Mouse (Mus musculus) lung, embryonic 16.5 days (tissue): ENCODE results near the gene Flywch1. TPM values are rescaled to one million over a fixed set of nuclear protein-coding genes. Genes with fewer than 3 reads are reported as not detected.

ENCODE experiments used
- ATAC-seq: fragments of 200-750 bp; cut with Nextera tagmentation; 2 replicates; pipeline ENCODE4 v1.8.0; 2017; ENCODE audit warnings: low read depth, mild to moderate bottlenecking, moderate library complexity
- H3K27ac ChIP-seq: fragments of 300-500 bp; sonication (generic); 2 replicates; pipeline ENCODE4 v1.5.1; 2014; ENCODE audit warnings: mild to moderate bottlenecking, control low read depth, low read length
- H3K27me3 ChIP-seq: fragments of 300-500 bp; sonication (generic); 2 replicates; pipeline ENCODE4 v1.6.1; 2014; ENCODE audit warnings: low read depth, low read length, mixed read lengths; ENCODE audit not compliant: control insufficient read depth, insufficient read depth
- H3K36me3 ChIP-seq: fragments of 300-500 bp; sonication (generic); 2 replicates; pipeline ENCODE4 v1.6.1; 2014; ENCODE audit warnings: low read length; ENCODE audit not compliant: control insufficient read depth, insufficient read depth
- H3K4me1 ChIP-seq: fragments of 300-500 bp; sonication (generic); replicated peaks from 2 replicates; pipeline ENCODE4 v1.6.1; 2014; ENCODE audit warnings: low read length, mixed read lengths; ENCODE audit not compliant: control insufficient read depth, insufficient read depth
- H3K4me2 ChIP-seq: fragments of 300-500 bp; sonication (generic); 2 replicates; pipeline ENCODE4 v1.6.1; 2014; ENCODE audit warnings: low read depth, low read length, control low read depth
- H3K4me3 ChIP-seq: fragments of 300-500 bp; sonication (generic); 2 replicates; pipeline ENCODE4 v1.5.1; 2014; ENCODE audit warnings: mild to moderate bottlenecking, low read length, control low read depth
- H3K9ac ChIP-seq: fragments of 300-500 bp; sonication (generic); 2 replicates; pipeline ENCODE4 v1.6.1; 2014; ENCODE audit warnings: low read length, control low read depth
- H3K9me3 ChIP-seq: fragments of 300-500 bp; sonication (generic); 2 replicates; pipeline ENCODE4 v1.6.1; 2016; ENCODE audit warnings: low read length; ENCODE audit not compliant: control insufficient read depth
- WGBS: fragments of 180-500 bp; shearing (Covaris S2); extraction: QIAGEN DNeasy Blood & Tissue Kit; methylation state at CpG from one replicate; pipeline ENCODE4 v1.1.7; 2014; 5-methylcytosine and 5-hydroxymethylcytosine counted together
- polyA plus RNA-seq: library from polyadenylated mRNA; unstranded; fragments of >200 nt; fragmentation: Nextera tagmentation; extraction: Ambion mirVana; gene quantifications from 2 replicates; pipeline ENCODE4 v1.2.1, GENCODE M21; 2015

The Flywch1 gene
- polyA plus RNA-seq, 1 experiment from 2014 or later, result 65.2 TPM

DNA sequence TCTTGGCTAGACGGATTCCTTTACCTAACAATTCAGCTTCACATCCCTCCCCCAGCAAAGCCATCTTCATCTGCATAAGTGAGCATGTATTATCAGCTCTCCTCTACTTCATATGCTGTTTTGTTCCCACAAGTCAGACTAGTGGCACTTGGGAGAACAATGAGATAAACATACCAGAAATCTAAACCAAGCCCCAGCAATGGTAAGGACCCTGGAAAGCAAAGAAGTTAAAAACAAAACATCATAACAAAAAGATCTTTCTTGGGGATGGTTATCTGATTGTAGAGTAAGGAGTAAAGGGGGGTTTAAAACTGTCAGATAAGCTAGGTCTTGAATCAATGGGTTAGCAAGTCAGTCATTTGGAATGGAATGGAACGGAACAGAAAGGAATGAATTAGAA lies 909 bp downstream of the Flywch1 start:
- H3K36me3 ChIP-seq, result peaks cover 3% of the 10 kb centered on the region; the same call in 1 of the 2 replicates
- no peaks in the 10 kb centered on the region for H3K9me3 ChIP-seq
- H3K27ac ChIP-seq, result no peak overlapping the region
- peak overlapping the region; percentile 90 for H3K4me2 ChIP-seq
- H3K27me3 ChIP-seq, result no peaks in the 10 kb centered on the region
- WGBS, result 29% methylated on average over 2 of the region's 2 CpGs
- no peak for ATAC-seq
- H3K4me3 ChIP-seq, result peak overlapping the region; percentile 97
- H3K4me1 ChIP-seq, result peaks cover 7% of the 10 kb centered on the region
- H3K9ac ChIP-seq, result peak overlapping the region; percentile 97

- 90% methylated on average over 11 of the region's 11 CpGs for WGBS
- Histone ChIP-seq H3K9ac (no peak overlapping the region), H3K9me3 (no peaks in the 10 kb centered on the region), H3K36me3 (peaks cover 22% of the 10 kb centered on the region), H3K4me1 (no peaks in the 10 kb centered on the region), H3K27me3 (no peaks in the 10 kb centered on the region), H3K27ac (no peak overlapping the region), H3K4me3 (no peak overlapping the region), H3K4me2 (no peak overlapping the region)
- no peak for ATAC-seq
These were observed 8.4 kb downstream of the Flywch1 start for GRCm38 (mm10) chr17:23762976-23763375.

GRCm38 (mm10) chr17:23761155-23761554 lies 10.2 kb downstream of the Flywch1 start:
- 97% methylated on average over 3 of the region's 3 CpGs for WGBS
- no peaks in the 10 kb centered on the region for H3K9me3 ChIP-seq
- no peak for ATAC-seq
- no peak overlapping the region for H3K9ac ChIP-seq
- H3K27ac ChIP-seq, result no peak overlapping the region
- H3K4me2 ChIP-seq, result no peak overlapping the region
- H3K27me3 ChIP-seq, result no peaks in the 10 kb centered on the region
- no peaks in the 10 kb centered on the region for H3K4me1 ChIP-seq
- peaks cover 28% of the 10 kb centered on the region for H3K36me3 ChIP-seq
- H3K4me3 ChIP-seq, result no peak overlapping the region

DNA sequence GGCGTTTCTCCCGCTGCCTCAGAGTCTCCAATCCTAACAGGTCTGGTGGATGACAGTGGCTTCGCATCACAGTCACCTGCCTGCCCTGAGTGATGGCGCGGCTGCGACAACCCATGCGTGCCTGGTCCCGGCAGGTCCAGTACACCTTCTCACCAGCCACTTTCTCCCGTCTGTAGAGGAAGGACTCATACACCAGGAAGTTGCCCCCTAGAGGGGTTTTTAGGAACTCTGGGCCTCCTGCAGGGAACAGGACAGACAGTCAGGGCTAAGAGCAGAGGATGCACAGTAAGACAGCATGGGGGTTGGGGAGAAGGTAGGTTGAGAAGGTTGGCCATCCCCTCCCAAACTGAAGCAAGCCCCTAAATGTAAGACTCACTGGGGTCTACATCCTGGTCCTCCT lies 11.2 kb downstream of the Flywch1 start:
- no peak overlapping the region for H3K9ac ChIP-seq
- H3K36me3 ChIP-seq, result peaks cover 30% of the 10 kb centered on the region
- WGBS, result 92% methylated on average over 9 of the region's 9 CpGs
- H3K4me1 ChIP-seq, result no peaks in the 10 kb centered on the region
- H3K27ac ChIP-seq, result no peak overlapping the region
- H3K4me2 ChIP-seq, result no peak overlapping the region
- no peaks in the 10 kb centered on the region for H3K9me3 ChIP-seq
- no peaks in the 10 kb centered on the region for H3K27me3 ChIP-seq
- H3K4me3 ChIP-seq, result no peak overlapping the region
- no peak for ATAC-seq

DNA sequence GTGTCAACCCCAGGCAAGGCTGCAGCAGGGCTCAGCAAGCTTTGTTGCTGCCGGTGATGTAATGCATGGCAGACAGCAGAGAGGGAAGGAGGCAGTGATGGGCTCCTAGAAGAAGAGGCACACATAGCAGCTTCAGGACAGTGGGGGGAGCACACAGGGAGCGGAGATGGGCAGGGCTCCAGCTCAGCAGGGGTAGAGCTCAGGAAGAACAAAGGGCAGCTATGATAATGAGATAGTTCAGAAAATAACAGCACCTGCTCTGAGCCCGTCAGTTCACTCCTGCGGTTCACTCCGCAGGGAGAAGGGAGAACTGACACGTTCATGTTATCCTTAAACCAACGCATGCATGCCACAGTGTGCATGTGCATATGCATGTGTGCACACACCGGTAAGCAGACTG lies 12.6 kb downstream of the Flywch1 start:
- peaks cover 30% of the 10 kb centered on the region for H3K36me3 ChIP-seq
- WGBS, result 87% methylated on average over 8 of the region's 8 CpGs

GRCm38 (mm10) chr17:23757581-23757980 lies 13.8 kb downstream of the Flywch1 start:
- Histone ChIP-seq H3K36me3 (peaks cover 37% of the 10 kb centered on the region), H3K27ac (no peak overlapping the region), H3K4me3 (no peak overlapping the region), H3K4me2 (no peak overlapping the region), H3K27me3 (no peaks in the 10 kb centered on the region), H3K4me1 (no peaks in the 10 kb centered on the region), H3K9ac (no peak overlapping the region), H3K9me3 (no peaks in the 10 kb centered on the region)
- WGBS, result 91% methylated on average over 9 of the region's 9 CpGs
- no peak for ATAC-seq

More for the DNA sequence above, 12.6 kb downstream of the Flywch1 start:
- no peaks in the 10 kb centered on the region for H3K4me1 ChIP-seq
- no peak overlapping the region for H3K9ac ChIP-seq
- no peaks in the 10 kb centered on the region for H3K9me3 ChIP-seq
- no peak for ATAC-seq
- H3K27me3 ChIP-seq, result no peaks in the 10 kb centered on the region
- no peak overlapping the region for H3K27ac ChIP-seq
- no peak overlapping the region for H3K4me2 ChIP-seq
- H3K4me3 ChIP-seq, result no peak overlapping the region

GRCm38 (mm10) chr17:23755689-23756088 lies 15.7 kb downstream of the Flywch1 start:
- peak; percentile 70; the same call in 1 of the 2 replicates for ATAC-seq
- no peaks in the 10 kb centered on the region for H3K4me1 ChIP-seq
- H3K36me3 ChIP-seq, result peaks cover 34% of the 10 kb centered on the region
- WGBS, result 83% methylated on average over 13 of the region's 13 CpGs
- peak overlapping the region; percentile 9; the same call in 1 of the 2 replicates for H3K4me2 ChIP-seq
- no peak overlapping the region for H3K4me3 ChIP-seq
- no peaks in the 10 kb centered on the region for H3K27me3 ChIP-seq
- H3K27ac ChIP-seq, result peak overlapping the region; percentile 34
- H3K9ac ChIP-seq, result 0 out of 2 replicates have a peak overlapping the region, but pooled peaks have one; percentile 34
- no peaks in the 10 kb centered on the region for H3K9me3 ChIP-seq

GRCm38 (mm10) chr17:23749400-23750191 lies 21.8 kb downstream of the Flywch1 start:
- Histone ChIP-seq H3K27ac (0 out of 2 replicates have a peak overlapping the region, but pooled peaks have one; percentile 9), H3K9ac (peak overlapping the region; percentile 47), H3K4me3 (peak overlapping the region; percentile 35), H3K4me1 (peaks cover 14% of the 10 kb centered on the region), H3K27me3 (peaks cover 36% of the 10 kb centered on the region), H3K4me2 (peak overlapping the region; percentile 43), H3K36me3 (peaks cover 10% of the 10 kb centered on the region), H3K9me3 (no peaks in the 10 kb centered on the region)
- ATAC-seq, result no peak
- 82% methylated on average over 11 of the region's 11 CpGs for WGBS

DNA sequence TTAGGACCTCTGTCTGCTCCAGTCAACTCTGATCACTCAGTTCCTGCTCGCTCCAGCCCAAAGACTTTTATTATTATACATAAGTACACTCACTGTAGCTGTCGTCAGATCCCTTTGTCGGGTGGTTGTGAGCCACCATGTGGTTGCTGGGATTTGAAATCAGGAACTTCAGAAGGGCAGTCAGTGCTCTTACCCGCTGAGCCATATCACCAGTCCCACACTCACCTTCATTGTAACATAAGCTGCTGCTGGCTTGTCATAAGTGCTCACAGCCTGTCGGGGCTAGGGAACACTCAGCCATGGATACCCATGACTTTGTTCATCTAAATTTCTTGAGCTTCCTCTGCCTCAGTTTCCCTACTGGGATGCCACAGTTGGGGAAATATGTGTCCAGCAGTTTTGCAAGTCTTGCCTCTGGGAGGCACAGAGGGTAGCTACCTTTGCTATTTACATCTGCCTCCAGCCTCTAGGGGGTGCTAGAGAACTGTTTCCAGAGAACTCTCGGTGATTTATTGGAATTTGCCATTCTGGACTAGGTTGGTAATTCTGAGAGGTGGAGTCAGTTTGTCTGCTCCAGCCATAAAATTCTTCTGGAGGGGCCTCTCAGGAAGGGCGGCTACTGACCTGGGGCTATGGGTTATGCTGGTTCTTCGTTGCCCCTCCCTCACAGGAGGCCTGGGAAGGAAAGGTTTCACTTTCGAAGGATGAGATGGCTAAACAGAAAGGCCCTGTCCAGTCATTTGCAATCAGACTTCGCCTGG lies 22.6 kb downstream of the Flywch1 start:
- Histone ChIP-seq H3K36me3 (peaks cover 10% of the 10 kb centered on the region), H3K27ac (0 out of 2 replicates have a peak overlapping the region, but pooled peaks have one; percentile 9), H3K9ac (peak overlapping the region; percentile 47), H3K9me3 (no peaks in the 10 kb centered on the region), H3K4me1 (peaks cover 14% of the 10 kb centered on the region), H3K27me3 (peaks cover 44% of the 10 kb centered on the region), H3K4me2 (peak overlapping the region; percentile 43), H3K4me3 (peak overlapping the region; percentile 35)
- peak; percentile 63 for ATAC-seq
- WGBS, result 26% methylated on average over 10 of the region's 10 CpGs
